Mouse (Mus musculus): ENCODE measurements at regions not wholly inside any gene's neighbourhood (a gene's known extent, or its start where the extent isn't known, plus 50 kb on each side); places are given as distances from the start of the nearest gene placed in this dataset.

DNA sequence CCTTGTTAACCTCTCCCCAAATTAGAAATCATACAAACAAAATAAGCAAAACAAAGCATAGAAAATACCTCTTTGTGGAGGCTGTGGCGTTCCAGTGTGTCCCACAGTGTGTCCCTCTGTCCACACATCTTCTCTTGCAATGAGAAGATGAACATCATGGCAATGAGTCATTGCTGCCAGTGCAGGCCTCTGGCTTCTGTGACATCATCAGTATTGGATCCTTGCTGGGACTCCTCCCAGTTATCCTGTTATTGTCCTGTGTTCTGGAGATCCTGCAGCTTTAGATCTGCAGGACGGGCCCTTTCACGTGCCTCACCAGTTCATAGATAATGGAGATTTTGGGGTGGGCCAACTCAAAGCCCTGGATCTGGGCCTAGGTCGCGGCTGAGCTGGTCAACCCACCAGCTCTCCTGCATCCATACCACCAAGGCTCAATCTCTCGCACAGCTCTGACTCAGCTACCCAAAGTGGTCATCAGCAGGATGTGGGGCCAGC is 80.9 kb downstream of the Tmem212 start:
- no peak for DNase-seq (ENCODE audit: low read depth)

- no peak for DNase-seq (ENCODE audit: low read depth)
Measured at GRCm38 (mm10) chr3:27804271-27804670, 91.9 kb downstream of the Tmem212 start.

GRCm38 (mm10) chr3:27791633-27791951 is 80.5 kb upstream of the Fndc3b start:
- DNase-seq (ENCODE audit: low read depth), result peak; percentile 90

- DNase-seq (ENCODE audit: low read depth), result peak; percentile 64
Measured at GRCm38 (mm10) chr3:27790932-27791632, 80.0 kb upstream of the Fndc3b start.

DNA sequence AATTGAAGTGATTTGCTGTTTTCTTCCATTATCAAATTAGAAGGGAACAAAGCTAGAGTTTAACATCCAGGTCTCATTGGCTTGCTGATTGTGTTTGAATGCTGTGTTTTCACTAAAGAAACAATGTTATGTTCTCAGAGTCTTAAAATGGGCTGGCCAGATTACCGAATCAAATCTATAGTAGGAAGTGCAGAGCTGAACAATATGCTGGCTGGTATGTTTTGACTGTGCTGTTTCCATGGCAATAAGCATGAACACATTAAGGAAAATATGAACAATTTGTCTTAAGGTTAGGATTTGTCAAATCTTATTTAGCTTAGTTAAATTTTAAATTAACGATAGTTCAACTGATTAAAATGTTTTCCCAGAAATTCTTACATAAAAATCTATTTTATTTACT is 72.8 kb upstream of the Fndc3b start:
- no peak for DNase-seq (ENCODE audit: low read depth)

DNA sequence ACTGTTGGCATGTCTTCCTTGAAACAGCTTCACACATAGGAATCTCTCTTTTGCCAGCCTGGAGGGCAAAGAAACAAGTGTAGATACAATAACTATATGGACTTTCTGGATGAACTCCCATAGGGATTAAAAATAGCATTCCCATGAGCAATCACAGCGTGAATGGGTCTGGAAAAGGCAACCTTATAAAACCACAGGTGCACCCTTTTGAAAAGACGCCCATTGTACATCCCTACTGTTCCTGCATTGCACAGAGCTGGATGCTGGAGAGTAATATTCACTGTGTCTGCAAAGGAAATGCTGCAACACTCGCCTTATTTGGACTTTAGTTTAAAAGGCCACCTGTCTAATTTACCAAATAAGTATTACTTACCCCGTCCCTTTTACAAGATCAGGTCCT is 72.4 kb upstream of the Fndc3b start:
- DNase-seq (ENCODE audit: low read depth), result no peak

DNA sequence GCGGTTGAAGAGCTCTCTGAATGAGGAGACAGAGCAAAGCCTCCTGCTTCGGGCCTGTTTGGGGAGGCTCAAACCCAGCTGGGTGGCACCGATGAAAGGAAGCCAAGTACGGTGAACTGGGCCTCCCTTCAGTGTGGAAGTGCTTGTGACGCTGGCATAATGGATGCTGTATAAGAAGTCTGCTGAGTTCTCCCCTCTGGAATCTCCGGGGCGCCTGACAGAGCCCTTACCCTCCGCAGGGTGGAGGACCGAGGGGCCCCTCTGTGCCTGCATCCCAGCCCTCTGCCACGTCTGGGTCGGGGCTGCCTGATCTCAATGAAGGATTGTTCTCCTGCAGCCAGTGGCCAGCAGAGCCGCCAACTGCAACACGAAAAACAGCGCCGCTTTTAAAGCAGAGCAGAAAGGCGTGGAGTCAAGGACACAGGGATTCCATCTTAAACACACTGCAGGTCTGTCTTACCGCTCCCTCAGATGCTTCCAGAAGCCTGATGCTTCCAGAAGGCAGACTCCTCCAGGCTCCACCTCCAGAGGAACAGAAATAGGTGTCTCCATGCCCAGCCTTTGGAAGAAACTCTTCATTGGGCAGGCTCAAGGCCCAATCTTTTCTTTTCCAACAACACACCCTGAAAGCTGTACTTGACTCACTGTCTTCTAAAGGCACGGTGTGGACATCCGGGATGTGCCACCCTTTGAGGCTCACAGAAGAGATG is 71.1 kb upstream of the Fndc3b start:
- no peak for DNase-seq (ENCODE audit: low read depth)

- no peak for DNase-seq (ENCODE audit: low read depth)
Measured at GRCm38 (mm10) chr3:27779892-27780291, 68.8 kb upstream of the Fndc3b start.

GRCm38 (mm10) chr3:27777751-27778150 is 66.6 kb upstream of the Fndc3b start:
- DNase-seq (ENCODE audit: low read depth), result no peak

DNA sequence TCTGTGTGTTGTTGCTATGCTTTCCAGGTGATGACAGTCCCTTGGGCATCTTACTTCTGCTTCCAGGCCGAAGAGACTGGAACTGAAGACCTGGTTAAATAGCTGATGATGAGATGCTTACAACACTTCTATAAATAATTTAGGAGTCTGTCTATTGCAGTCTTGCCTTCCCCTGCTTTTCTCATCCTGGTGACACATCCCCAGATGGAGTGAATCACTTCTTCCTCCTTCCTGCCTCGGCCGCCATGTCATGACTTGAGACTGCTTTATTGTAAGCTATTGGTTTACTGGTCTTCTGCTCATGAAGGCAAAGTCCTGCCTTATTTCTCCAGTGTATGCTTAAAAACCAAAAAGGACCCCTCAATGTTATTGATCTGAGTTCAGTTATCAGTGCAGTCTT is 62.1 kb upstream of the Fndc3b start:
- peak; percentile 82 for DNase-seq (ENCODE audit: low read depth)

DNA sequence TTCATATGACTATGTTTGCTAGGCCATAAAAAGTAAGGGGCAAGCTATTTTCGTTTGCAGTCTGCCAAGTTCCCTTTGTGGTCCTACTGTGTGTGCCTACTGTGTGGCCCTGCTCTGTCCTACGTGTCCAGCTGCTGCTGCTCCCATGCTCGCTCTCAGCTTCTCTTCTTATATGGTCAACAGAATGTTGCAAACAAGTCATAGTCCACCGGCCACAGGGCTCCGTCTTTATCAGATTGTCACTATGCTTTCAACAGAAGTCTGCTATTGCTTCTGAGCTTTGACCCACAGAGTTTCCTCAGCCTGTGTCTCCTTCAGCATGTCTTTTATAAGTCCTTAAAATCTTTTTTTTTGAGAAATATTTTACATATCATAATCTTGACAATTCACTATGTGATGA is 58.3 kb upstream of the Fndc3b start:
- no peak for DNase-seq (ENCODE audit: low read depth)

DNA sequence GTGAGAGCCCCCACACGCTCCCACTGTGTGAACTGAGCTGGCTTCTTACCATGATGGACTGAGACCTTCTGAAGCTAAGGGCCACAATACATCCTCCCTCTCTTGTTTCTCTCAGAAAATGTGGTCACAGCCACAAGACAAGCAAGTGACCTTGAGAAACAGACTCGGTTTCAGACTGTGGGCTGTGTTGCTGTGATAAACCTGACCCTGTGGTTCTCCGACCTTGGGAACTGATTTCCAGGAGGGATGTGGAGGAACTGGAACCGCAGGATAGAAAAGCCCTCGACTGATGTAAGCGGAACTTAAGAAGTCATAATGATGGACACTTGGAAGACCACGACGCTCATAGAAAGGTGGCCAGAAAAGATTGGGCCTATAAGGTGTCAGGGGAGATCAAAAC is 56.1 kb upstream of the Fndc3b start:
- peak; percentile 99 for DNase-seq (ENCODE audit: low read depth)

GRCm38 (mm10) chr3:27766421-27766820 is 55.3 kb upstream of the Fndc3b start:
- no peak for DNase-seq (ENCODE audit: low read depth)

DNA sequence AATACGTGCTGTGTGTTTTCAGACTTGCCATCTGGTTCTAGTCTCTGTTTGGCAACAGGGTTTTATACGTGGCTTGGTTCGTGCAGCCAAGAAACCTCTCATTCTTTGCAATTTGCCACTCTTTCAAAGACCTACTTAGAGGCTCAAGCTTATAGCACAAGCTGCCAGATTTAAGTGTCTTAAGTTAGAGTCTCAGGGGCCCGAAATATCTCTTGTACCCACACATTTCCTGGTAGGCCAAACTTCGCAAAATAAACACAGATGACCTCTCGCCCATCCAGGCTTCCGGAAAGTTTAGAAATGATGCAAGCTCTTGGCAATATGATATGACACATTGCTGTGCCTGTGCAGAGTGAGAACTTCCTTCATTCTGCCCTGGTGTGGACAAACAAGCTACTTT is 54.8 kb upstream of the Fndc3b start:
- peak; percentile 98 for DNase-seq (ENCODE audit: low read depth)

DNA sequence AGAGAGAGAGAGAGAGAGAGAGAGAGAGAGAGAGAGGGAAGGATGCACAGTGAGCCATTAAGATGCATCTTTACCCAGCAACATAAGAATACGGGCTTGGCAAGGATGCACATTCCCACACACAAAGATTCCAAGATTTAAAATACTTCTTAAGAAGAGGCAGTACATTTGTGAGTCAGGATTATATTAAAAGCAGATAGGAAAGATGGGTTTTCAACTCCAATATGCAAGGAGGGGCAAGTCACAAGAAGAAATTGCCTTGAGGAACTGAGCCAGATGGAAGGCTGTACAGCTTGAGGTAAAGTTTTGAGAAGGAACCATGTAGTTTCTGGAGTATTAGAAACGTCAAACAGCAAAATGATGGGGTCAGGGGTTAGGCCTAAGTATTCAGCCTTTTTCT is 53.4 kb upstream of the Fndc3b start:
- DNase-seq (ENCODE audit: low read depth), result no peak

- DNase-seq (ENCODE audit: low read depth), result no peak
Measured at GRCm38 (mm10) chr3:27761031-27761430, 49.9 kb upstream of the Fndc3b start.

All from 416B (cell line).